Mouse (Mus musculus): ENCODE data around the gene Itpripl2.

GRCm38 (mm10) chr7:118519661-118520060 is 27.9 kb upstream of the Itpripl2 start:
- TF ChIP-seq POLR2A (IDR thresholded peaks at IDR 0.05; ENCODE audit: control insufficient read depth, low read depth, low read length), result no peak
- TF ChIP-seq CTCF (IDR thresholded peaks at IDR 0.05; ENCODE audit: control insufficient read depth, insufficient read depth, insufficient replicate concordance, low read depth, low read length), result no peak
